Mouse (Mus musculus): ENCODE results near the gene Rpgr. TPM values are rescaled to one million over a fixed set of nuclear protein-coding genes. Genes with fewer than 3 reads are reported as not detected.

Gene Rpgr
- polyA plus RNA-seq, 1 experiment: 2.6 TPM

DNA sequence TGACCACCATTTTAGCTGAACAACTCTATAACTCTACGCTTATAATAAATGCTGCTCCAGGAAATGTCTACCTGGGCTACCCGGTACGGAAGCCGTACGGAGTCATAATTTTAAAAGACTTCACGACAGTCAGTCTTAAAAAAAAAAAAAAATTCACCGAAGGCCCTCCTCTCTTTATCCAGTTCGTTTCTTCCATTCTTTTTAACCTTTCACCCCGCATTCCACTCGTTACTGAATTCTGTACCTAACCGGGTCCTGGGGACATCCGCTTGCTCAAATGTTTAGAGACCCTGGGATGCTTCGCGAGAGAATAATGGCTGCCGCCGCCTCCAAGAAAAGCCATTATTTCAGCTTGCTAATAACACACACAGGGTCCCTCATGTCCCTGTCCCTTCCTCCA is 748 bp downstream of the Rpgr start:
- TF ChIP-seq POLR2A (IDR thresholded peaks at IDR 0.05; ENCODE audit: borderline replicate concordance, low read depth, low read length) (no peak), CTCF (IDR thresholded peaks at IDR 0.05; ENCODE audit: low read depth, low read length) (no peak)
- Histone ChIP-seq H3K4me1 (ENCODE audit: control insufficient read depth, insufficient read depth, low read length) (no peaks in the 10 kb centered on the region), H3K27ac (ENCODE audit: insufficient read depth, low read depth, low read length) (peak overlapping the region; percentile 40), H3K4me3 (ENCODE audit: insufficient read depth, low read length) (peak overlapping the region; percentile 91)

DNA sequence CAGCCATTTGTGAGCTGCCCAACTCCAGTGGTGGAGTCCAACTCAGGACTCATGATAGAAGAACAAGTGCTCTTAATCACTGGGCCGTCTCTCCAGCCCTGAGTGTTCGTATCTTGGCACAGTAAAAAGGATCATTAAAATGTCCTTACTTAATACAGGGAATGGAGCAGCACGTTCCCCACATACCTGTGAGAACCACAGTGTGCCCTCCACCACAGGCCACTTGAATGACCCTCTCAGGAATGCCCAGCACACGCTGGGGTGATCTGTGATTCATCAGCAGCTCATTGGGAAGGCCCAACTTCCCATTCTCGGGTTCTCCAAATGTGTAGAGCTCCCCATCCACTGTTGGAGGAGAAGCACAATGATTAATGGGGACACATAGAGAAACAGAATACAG is 10.8 kb downstream of the Rpgr start:
- TF ChIP-seq POLR2A (IDR thresholded peaks at IDR 0.05; ENCODE audit: borderline replicate concordance, low read depth, low read length) (no peak), CTCF (IDR thresholded peaks at IDR 0.05; ENCODE audit: low read depth, low read length) (no peak)
- H3K4me3 ChIP-seq (ENCODE audit: insufficient read depth, low read length): no peak overlapping the region

DNA sequence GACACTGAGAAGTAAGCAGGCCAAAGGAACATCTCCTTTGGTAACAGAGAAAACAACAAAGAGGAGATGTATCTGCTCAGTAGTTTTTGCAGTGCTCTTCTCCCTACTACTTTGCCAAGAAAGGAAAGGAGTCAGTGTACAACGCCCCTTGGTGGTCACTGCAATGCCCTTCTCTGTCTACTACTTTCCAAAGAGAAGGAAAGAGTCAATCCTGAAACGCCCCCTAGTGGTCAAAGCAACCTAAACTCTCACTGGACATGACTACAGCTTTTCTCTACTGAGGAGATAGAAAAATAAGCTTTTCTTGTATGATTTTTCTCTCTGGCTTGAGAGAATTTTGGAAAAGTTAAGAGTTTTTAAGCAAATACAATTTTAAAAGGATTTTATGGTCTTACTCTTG is 15.4 kb downstream of the Rpgr start:
- Histone ChIP-seq H3K4me3 (ENCODE audit: insufficient read depth, low read length) (no peak overlapping the region), H3K4me1 (ENCODE audit: control insufficient read depth, insufficient read depth, low read length) (no peaks in the 10 kb centered on the region), H3K27ac (ENCODE audit: insufficient read depth, low read depth, low read length) (no peak overlapping the region)
- TF ChIP-seq CTCF (IDR thresholded peaks at IDR 0.05; ENCODE audit: low read depth, low read length) (no peak), POLR2A (IDR thresholded peaks at IDR 0.05; ENCODE audit: borderline replicate concordance, low read depth, low read length) (no peak)

More for the DNA sequence above, 10.8 kb downstream of the Rpgr start:
- Histone ChIP-seq H3K4me1 (ENCODE audit: control insufficient read depth, insufficient read depth, low read length) (no peaks in the 10 kb centered on the region), H3K27ac (ENCODE audit: insufficient read depth, low read depth, low read length) (no peak overlapping the region)

DNA sequence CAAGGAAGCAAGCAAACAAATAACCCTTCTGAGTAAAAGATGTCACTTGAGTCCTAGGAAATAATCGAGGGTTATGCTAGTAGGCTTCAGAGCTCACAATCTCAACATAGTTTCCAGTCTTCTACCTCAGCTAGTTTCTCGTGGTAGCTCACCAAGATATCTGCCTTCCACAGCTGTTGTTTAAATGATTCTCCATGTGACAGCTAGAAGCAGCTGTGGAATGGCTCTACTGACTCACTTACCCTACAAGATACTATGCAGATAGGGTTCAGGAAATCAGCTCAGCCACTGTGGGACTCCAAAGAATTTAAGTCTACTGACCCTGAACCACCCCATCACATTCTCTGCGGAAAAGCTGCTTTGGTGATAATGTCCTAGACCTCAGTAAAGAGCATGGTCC is 64.3 kb downstream of the Rpgr start:
- Histone ChIP-seq H3K4me3 (ENCODE audit: insufficient read depth, low read length) (no peak overlapping the region), H3K4me1 (ENCODE audit: control insufficient read depth, insufficient read depth, low read length) (no peaks in the 10 kb centered on the region)
- TF ChIP-seq CTCF (IDR thresholded peaks at IDR 0.05; ENCODE audit: low read depth, low read length): no peak
- TF ChIP-seq POLR2A (IDR thresholded peaks at IDR 0.05; ENCODE audit: borderline replicate concordance, low read depth, low read length): no peak

DNA sequence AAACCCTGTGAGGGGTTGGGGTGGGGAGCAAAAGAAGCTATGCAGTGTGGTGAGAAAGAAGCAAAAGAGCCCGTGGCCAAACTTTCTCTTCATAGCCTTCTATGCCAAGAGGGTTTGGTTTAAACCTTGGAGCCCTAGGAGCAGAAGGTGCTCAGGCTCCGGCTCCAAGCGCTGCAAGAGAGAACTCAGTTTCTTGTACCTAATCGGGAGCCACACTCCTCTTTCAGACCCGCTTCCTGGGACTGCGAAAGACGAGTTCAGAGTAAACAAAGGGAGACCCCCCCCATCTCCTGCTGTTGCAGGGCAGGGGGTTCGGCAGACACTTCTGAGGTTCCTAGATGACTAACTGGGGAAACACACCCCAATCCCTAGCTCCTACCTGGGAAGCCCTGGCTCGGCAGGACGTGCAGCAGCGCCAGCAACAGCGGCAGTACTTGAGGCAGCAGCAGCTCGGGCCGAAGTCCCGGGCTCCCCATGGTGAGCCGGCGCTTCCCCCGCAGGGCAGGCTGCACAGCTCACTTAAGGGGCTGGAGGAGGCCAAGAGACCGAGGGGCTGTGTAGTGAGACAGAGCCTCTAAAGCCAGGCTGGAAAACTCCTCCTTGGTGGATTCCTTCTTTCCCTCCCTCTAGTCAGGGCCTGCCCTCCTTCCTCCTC is 99.5 kb downstream of the Rpgr start, which contains the start of gene Srpx:
Gene Srpx (minus strand): TSS at position 645 of the 655 bp plus-strand sequence.
- Histone ChIP-seq H3K4me1 (ENCODE audit: control insufficient read depth, insufficient read depth, low read length) (no peaks in the 10 kb centered on the region), H3K4me3 (ENCODE audit: insufficient read depth, low read length) (no peak within 1 kb of the TSS), H3K27ac (ENCODE audit: insufficient read depth, low read depth, low read length) (no peak within 1 kb of the TSS)
- no peak for TF ChIP-seq POLR2A (IDR thresholded peaks at IDR 0.05; ENCODE audit: borderline replicate concordance, low read depth, low read length)
- no peak for TF ChIP-seq CTCF (IDR thresholded peaks at IDR 0.05; ENCODE audit: low read depth, low read length)

More for the DNA sequence above, 64.3 kb downstream of the Rpgr start:
- no peak overlapping the region for H3K27ac ChIP-seq (ENCODE audit: insufficient read depth, low read depth, low read length)

DNA sequence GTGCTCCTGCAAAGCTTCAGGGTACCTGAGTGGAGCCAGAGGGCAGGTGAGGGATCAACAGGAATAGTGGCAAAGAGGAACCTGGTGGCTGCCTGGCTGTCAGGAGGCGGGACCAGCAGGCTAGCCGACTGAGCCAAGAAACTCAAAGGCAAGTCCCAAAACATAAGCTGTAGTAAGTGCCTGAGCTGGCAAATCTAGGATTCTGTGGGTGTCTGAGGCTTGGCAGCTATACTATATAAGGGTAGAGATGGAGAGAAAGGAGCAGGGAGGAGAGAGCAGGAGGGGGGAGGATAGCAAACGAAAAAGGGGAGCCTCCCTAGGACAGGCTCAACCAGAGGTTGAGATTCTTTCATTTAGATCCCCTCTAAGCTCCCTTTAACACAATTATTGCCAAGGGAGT is 100.9 kb downstream of the Rpgr start:
- H3K4me3 ChIP-seq (ENCODE audit: insufficient read depth, low read length): no peak overlapping the region
- TF ChIP-seq CTCF (IDR thresholded peaks at IDR 0.05; ENCODE audit: low read depth, low read length): no peak
- TF ChIP-seq POLR2A (IDR thresholded peaks at IDR 0.05; ENCODE audit: borderline replicate concordance, low read depth, low read length): no peak
- H3K4me1 ChIP-seq (ENCODE audit: control insufficient read depth, insufficient read depth, low read length): no peaks in the 10 kb centered on the region
- no peak overlapping the region for H3K27ac ChIP-seq (ENCODE audit: insufficient read depth, low read depth, low read length)

DNA sequence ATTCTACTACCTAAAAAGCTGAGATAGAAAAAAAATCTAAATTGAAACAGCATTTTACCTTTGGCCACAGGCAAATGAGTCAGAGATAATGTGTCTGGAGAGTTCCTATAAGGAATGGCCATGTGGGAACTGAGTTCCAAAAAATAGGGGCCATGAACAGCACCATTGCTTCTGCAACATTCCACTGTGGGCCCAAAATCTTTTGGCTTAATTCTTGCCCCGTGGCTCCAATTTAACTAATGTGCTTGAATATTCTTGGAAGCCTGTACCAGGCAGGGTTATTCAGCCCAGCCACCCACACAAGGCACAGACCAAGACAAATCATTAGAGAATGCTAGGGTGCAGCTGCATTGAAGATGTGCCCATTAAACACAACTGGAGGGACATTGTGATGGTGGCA is 106.0 kb downstream of the Rpgr start:
- Histone ChIP-seq H3K4me3 (ENCODE audit: insufficient read depth, low read length) (no peak overlapping the region), H3K4me1 (ENCODE audit: control insufficient read depth, insufficient read depth, low read length) (no peaks in the 10 kb centered on the region), H3K27ac (ENCODE audit: insufficient read depth, low read depth, low read length) (no peak overlapping the region)
- TF ChIP-seq POLR2A (IDR thresholded peaks at IDR 0.05; ENCODE audit: borderline replicate concordance, low read depth, low read length) (no peak), CTCF (IDR thresholded peaks at IDR 0.05; ENCODE audit: low read depth, low read length) (no peak)

DNA sequence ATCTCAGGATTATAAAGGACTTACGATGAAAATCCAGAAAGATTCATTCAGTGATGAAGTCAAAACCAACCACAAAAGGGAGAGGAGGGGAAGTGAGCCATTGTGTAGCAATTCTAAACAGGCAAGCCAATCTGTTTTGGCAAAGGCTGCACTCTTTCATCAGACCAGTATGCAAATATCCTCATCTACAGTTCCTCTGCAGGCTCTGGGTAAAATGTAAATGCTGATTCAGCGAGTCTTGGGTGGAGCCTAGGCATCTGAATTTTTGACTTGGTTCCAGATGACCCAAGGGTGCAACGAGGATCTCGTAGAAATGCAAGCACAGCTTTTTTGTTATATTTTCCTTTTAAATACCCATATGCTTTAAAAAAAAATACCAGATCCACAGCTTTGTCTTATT is 108.2 kb downstream of the Rpgr start:
- no peak for TF ChIP-seq POLR2A (IDR thresholded peaks at IDR 0.05; ENCODE audit: borderline replicate concordance, low read depth, low read length)
- TF ChIP-seq CTCF (IDR thresholded peaks at IDR 0.05; ENCODE audit: low read depth, low read length): no peak
- no peak overlapping the region for H3K27ac ChIP-seq (ENCODE audit: insufficient read depth, low read depth, low read length)
- no peak overlapping the region for H3K4me3 ChIP-seq (ENCODE audit: insufficient read depth, low read length)
- no peaks in the 10 kb centered on the region for H3K4me1 ChIP-seq (ENCODE audit: control insufficient read depth, insufficient read depth, low read length)

DNA sequence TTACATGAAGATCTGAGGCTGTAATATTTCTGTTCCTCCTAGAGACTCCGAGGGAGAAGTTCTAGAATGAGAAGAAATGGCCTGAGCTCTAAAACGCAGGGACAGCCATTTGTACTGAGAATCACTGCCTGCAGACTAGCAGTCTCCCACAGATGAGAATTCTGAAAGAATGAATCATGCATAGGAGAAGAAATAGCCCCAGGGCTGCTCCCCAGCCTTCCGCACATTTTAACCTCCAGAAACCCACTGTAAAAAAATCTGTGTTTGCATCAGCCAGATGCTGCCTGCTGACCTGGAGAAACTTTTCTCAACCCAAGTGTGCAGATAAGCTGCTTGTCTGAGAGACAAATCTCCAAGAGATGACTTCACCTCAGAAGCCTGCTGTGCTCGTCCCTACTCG is 111.2 kb downstream of the Rpgr start:
- Histone ChIP-seq H3K27ac (ENCODE audit: insufficient read depth, low read depth, low read length) (no peak overlapping the region), H3K4me3 (ENCODE audit: insufficient read depth, low read length) (no peak overlapping the region), H3K4me1 (ENCODE audit: control insufficient read depth, insufficient read depth, low read length) (no peaks in the 10 kb centered on the region)
- no peak for TF ChIP-seq POLR2A (IDR thresholded peaks at IDR 0.05; ENCODE audit: borderline replicate concordance, low read depth, low read length)
- TF ChIP-seq CTCF (IDR thresholded peaks at IDR 0.05; ENCODE audit: low read depth, low read length): no peak

DNA sequence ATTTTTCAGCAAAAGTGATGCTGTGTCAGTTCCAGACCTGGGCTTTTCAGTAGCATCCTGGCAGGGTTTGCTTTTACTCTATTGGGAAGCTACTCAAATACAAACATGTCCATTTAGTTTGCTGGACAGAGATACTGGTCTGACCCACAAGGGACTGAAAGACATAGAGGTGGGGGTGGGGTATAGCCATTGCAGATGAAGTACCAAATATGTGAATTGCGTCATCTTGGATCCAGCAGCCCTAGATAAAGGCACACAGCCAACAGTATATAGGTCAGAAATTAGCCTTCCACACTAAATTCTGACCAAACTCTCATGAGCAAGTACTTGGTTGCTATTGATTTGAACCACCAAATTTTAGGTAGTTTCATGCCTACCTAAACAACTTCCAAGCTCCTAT is 114.0 kb downstream of the Rpgr start:
- Histone ChIP-seq H3K4me1 (ENCODE audit: control insufficient read depth, insufficient read depth, low read length) (no peaks in the 10 kb centered on the region), H3K27ac (ENCODE audit: insufficient read depth, low read depth, low read length) (no peak overlapping the region), H3K4me3 (ENCODE audit: insufficient read depth, low read length) (no peak overlapping the region)
- no peak for TF ChIP-seq POLR2A (IDR thresholded peaks at IDR 0.05; ENCODE audit: borderline replicate concordance, low read depth, low read length)
- TF ChIP-seq CTCF (IDR thresholded peaks at IDR 0.05; ENCODE audit: low read depth, low read length): no peak

All from bone marrow macrophage, adult 2 months (primary cell).